Mouse (Mus musculus) NIH3T3 (cell line): Measurements from ENCODE around the gene Prrt1.

Source experiments
- DNase-seq: peaks from one replicate; pipeline ENCODE4 v3.0.0-alpha.2; 2012; ENCODE audit warnings: low read depth

Gene Prrt1

GRCm38 (mm10) chr17:34629221-34629751, at the start of gene Prrt1:
TSS of gene Prrt1 (plus strand) at chr17:34629533.
- peak; percentile 38 for DNase-seq

- no peak for DNase-seq
Measured at GRCm38 (mm10) chr17:34582528-34582927, 46.8 kb upstream of the Prrt1 start.

- DNase-seq = no peak
Measured at GRCm38 (mm10) chr17:34583397-34583796, 45.9 kb upstream of the Prrt1 start.

- DNase-seq = no peak
Measured at GRCm38 (mm10) chr17:34583819-34584218, 45.5 kb upstream of the Prrt1 start.

GRCm38 (mm10) chr17:34585121-34585520, 44.2 kb upstream of the Prrt1 start:
- no peak for DNase-seq

- no peak for DNase-seq
Measured at GRCm38 (mm10) chr17:34585877-34586771, 43.2 kb upstream of the Prrt1 start.

GRCm38 (mm10) chr17:34586796-34587422, 42.4 kb upstream of the Prrt1 start:
- peak; percentile 93 for DNase-seq

GRCm38 (mm10) chr17:34587423-34587811, 41.9 kb upstream of the Prrt1 start:
- peak; percentile 99 for DNase-seq

GRCm38 (mm10) chr17:34587814-34588213, 41.5 kb upstream of the Prrt1 start:
- no peak for DNase-seq

- no peak for DNase-seq
Measured at GRCm38 (mm10) chr17:34588767-34589166, 40.6 kb upstream of the Prrt1 start.

- no peak for DNase-seq
Measured at GRCm38 (mm10) chr17:34589206-34589605, 40.1 kb upstream of the Prrt1 start.

- DNase-seq = peak; percentile 20
Measured at GRCm38 (mm10) chr17:34589681-34590101, 39.6 kb upstream of the Prrt1 start, which contains the start of gene Gpsm3. TSS of gene Gpsm3 (plus strand) at chr17:34589806.

GRCm38 (mm10) chr17:34590154-34590987, 39.0 kb upstream of the Prrt1 start:
- no peak for DNase-seq

- DNase-seq = peak; percentile 55
Measured at GRCm38 (mm10) chr17:34591029-34591993, 38.0 kb upstream of the Prrt1 start, which contains the start of gene Pbx2. TSS of gene Pbx2 (plus strand) at chr17:34591266.

- DNase-seq = peak; percentile 96
Measured at GRCm38 (mm10) chr17:34591994-34592375, 37.3 kb upstream of the Prrt1 start.

- peak; percentile 46 for DNase-seq
Measured at GRCm38 (mm10) chr17:34592581-34593549, 36.5 kb upstream of the Prrt1 start.

GRCm38 (mm10) chr17:34593752-34594525, 35.4 kb upstream of the Prrt1 start:
- DNase-seq = no peak

- no peak for DNase-seq
Measured at GRCm38 (mm10) chr17:34596098-34596497, 33.2 kb upstream of the Prrt1 start.
